Mouse (Mus musculus): ENCODE data around the gene Mtnr1b.
"Not testable (repeated sequence)": the region's sequence is repeated elsewhere in the genome, so short reads cannot be mapped to it uniquely, and the experiment has no call there.

Mtnr1b gene

DNA sequence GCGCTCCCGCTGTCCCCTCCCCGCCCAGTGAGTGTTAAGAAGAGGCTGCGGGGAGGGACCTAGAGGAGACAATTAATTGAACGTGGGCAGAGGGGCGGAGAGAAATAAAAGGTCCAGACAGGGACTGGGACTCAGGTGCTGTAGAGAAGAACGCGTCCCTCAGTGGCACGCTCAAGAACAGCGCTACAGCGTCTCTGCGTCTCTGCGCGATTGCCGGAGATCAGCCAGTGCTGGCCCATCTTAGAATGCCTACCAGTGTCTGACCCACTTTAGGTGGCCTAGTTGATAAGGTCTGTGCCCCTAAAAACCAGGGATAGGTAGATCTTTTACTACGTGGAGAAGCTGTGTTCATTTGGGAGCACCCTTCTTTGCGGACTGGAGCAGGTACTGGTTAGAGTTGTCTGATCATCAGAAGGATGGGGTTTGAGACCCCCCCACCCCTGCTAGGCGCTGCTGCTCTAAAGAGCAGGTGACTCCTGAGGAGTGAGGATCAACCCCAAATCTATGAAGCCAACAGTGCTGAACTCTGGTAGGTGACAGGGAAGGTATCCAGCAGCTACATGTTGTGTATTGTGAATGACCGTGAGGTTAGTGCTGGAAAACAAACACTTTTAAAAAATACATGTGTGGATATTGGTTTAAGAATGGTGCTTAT lies at the start of gene Mtnr1b:
TSS of gene Mtnr1b (minus strand) at position 51 of the 655 bp plus-strand sequence.
- no peak for DNase-seq (ENCODE audit: low spot score in 2 of 2)

DNA sequence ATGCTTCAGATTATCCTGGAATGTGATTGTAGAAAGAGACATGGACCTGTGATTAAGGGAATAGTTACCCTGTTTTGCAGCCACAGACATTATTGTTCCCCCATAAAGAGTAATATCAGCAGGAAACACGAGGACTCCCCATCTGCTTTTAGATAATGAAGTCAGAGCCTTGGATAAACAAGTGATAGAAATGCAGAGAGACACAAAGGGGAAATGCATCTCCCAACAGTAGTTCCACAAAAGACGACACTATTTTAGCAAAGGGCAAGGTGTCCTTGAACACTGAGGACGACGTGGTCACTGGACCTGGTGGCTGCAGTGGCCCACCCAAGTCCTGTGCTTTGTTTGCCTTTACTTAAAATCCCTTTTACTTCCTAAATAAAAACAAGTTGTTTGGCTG lies 45.9 kb upstream of the Mtnr1b start:
- no peak for DNase-seq (ENCODE audit: low spot score in 2 of 2)

DNA sequence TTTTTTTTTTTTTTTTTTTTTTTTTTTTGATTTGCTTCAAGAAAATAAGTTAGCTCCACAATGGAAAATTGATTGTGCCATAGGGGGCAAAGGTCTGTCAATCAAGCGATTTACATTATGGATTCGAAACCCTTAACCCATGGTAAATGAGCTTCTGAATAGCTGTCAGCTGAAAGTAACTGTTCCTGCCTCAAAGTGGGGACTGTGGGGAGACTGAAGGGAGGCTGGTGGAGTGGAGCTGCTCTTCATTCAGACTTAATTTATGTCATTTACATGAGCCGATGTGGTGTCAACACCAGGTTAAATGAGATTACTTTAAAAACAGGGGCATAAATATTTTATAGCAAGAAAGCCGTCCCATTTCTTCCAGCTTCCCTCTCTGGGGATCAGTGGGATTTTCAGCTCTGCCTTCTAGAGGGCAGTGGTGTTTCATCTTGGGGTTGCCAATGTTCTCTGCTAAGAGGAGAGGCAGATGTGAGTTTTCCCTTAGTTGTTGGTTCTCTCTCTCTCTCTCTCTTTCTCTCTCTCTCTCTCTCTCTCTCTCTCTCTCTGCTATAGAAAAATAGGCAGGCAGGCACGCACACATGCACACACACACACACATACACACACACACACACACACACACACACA lies 45.1 kb upstream of the Mtnr1b start:
- no peak for DNase-seq (ENCODE audit: low spot score in 2 of 2)

DNA sequence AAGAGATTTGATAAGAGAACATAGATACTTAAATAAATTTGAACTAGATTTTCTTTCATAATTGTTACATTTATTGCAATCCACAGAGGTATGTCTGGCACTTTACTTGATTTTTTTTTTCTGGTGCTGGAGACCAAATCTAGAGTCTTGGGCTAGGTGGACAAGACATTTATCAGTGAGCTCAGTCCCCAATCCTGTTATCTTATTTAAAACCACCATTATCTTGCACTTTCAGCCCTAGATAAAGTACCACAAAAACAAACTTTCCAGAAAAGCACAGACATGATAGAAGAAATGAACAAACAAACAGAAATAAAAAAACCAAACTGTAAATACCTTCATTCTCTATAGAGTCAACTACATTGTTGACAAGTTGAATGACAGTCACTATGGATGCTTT lies 42.2 kb upstream of the Mtnr1b start:
- DNase-seq (ENCODE audit: low spot score in 2 of 2): no peak

DNA sequence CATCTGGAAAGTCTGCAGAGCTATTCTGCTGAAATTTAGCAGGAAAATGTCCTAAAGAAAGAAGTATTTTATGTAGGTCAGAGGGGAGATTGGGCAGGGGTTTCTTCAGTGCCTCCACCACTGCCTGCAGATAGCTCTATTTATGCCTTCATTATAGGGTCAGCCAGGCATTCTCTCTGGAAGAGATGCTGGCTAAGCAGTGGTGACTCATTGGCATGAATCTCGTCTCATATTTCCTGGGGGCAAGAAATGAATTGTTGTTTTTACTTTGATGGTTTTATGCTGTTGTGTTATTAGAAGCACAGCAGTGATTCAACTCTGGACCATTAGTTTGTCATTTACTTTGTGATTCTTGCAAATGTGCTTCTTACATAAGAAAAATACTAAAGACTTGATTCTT lies 38.4 kb upstream of the Mtnr1b start:
- no peak for DNase-seq (ENCODE audit: low spot score in 2 of 2)

DNA sequence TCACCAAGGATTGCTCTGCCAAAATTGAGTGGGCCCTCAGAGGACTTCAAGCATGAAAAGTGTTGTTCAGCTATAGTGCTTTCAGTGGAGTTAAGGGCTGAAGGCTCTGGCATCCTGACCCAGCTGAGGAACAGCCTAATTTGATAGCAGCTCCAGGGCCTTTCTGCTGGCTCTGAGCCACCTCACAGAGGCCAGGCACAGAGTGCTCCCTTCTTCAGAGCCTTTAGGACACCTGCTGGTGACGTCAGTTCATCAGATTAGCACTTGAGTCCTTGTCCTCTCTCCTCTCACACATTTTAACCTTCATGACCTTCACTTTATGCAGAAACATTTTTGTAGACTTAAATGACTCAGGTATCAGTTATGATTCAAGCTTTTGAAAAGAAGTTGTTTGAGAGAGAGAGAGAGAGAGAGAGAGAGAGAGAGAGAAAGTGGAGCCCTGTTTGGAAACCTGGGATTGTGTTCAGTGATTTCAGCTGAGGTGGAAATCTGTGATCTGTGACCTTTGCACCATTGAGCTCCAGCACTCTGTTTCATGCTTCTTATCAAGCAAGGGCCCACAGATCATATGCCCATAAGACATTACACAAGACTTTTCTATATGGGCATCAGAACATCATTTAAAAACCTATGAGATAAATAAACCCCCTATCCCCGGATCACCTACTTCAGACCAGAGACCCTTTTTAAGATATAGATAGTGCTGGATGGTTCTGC lies 35.2 kb upstream of the Mtnr1b start:
- DNase-seq (ENCODE audit: low spot score in 2 of 2): no peak

DNA sequence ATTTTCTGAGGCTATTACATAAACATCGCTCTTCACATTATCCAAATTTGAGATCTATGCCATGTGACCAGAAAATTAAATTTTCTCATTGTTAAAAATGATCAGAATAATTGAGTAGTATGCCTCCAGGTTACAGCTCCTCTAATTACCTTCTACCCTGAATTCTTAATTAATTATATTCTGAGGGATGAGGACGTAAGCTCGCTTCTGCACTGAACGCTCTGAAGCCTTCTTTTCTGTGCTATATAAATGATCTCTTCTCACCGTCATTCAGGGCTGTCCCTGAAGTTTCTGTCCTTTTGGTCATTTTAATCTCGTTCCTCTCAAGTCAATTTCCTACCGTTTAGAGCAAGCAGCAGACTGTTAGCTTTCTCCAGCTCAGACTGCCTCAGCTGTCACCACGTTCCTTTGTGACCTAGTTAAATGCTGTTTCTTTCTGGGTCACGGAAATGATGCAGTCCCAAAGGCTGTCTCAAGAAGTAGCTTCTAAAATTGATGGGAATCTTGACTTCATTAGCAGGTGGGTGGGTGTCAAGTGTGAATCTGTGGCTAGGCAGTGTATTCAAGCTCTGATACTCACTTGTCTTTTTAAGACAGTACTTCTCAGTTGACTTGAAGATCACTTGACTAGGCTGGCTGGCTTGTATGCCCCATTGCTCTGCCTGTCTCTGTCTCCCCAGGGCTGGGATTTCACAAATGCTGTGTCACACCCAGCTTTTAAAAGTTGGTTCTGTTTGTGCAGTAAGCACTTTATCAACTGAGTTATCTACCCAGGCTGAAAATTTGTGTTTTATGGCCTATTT lies 29.8 kb upstream of the Mtnr1b start:
- no peak for DNase-seq (ENCODE audit: low spot score in 2 of 2)

DNA sequence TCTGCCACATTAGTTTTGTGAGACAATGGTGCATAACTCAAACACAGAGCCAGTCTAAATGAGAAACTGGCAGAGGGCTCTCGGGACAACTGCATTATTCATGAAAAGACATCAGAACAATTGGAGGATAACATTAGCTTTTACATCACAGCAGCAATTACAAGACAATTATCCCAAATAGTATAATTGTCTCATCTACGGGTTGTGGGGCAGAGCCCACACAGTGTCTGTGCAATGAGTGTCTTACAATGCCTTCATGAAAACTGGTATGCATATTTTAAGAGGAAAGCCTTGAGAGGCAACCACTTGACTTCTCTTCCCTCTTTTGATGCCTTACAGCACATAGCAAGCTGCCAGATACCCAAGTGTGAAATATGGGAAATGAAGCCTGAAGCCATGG lies 23.8 kb upstream of the Mtnr1b start:
- no peak for DNase-seq (ENCODE audit: low spot score in 2 of 2)

DNA sequence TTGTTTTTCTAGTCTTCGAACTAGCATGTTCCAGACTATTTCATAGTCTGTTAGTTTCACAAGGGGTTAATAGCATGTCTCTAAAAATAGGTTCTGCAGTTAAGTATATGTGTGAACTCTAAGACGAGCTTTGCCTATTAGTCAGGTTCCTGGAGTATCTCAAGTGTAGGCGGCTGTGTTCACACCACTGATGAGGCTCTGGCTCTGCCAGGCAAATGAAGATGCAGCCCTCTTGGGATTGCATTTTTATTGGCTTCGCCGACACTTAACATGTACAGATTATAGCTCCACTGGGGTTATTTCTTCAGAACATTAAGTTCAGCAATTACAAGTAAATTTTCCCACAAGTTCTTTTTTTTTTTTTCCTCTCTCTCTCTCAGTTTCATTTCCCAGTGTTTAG lies 12.4 kb upstream of the Mtnr1b start:
- no peak for DNase-seq (ENCODE audit: low spot score in 2 of 2)

DNA sequence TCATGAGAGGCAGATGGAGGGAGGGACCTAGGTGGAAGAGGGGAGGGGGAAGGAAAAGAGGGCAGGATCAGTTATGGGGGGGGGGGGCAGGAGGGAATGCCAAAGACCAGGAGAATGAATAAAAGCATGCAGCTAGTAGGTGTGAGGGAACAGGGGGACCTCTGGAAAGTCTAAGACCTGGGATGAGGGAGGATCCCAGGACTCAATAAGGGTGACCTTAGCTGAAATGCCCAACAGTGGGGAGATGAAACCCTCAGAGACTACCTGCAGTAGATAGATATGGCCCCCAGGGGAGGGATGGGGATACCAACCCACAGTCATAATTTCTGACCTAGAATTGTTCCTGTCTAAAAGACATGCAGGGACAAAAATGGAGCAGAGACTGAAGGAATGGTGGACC lies 6.4 kb upstream of the Mtnr1b start:
- no peak for DNase-seq (ENCODE audit: low spot score in 2 of 2)

DNA sequence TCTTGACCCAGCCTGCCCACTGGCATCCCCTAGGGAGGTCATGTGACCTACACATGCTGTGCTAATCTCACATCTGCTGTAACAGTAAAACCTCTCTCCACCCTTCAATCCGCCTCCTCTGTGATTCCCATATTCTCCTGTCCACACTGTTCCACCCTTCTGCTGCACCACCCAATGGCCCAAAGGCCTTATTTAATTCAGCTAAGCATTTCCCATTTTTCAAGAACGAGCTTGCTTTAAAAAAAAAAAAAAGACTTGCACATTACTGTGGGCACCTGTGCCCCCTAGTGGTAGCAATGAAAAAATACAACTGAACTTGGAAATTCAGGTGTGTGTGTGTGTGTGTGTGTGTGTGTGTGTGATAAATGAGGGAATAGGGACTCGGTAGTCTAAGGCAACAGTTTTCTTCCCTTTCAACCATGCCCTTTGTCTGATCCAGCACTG lies 5.8 kb upstream of the Mtnr1b start:
- DNase-seq (ENCODE audit: low spot score in 2 of 2): no peak

DNA sequence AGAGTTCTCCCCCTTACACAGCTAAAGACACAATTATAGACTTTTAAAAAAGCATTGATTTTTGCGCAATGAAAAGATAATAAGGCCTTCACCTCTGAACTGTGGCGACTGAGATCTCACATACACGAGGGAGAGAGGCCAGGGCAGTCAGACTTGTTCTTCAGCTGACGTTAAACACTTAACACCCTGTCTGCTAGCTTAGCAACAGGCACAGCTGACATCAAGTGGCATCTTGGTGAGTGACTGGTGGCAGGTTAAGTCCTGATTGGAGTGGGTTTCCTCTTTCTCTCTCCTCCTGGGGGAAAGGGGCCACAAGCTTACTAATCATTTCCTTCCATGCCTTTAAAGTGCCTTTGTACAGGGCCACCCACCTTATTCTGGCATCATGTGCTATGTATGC lies 4.3 kb downstream of the Mtnr1b start:
- DNase-seq (ENCODE audit: low spot score in 2 of 2): no peak

DNA sequence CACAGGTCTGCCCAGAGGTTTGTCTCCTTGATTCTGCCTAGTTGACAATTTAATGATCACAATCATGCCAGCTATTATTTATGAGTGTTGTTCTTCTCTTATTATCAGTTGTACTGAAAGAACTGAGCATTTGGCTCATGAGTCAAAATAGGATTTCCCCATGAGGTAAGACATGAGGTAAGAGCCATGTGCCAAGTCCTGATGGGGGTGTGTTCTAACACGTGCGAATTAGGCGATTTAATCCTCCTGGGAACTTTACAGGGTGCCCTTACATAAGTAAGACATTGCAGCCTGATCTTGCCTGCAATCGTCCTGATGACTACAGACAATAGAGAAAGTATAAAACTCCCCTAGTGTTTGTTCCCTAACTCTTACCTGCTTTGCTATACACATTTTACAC lies 4.9 kb downstream of the Mtnr1b start:
- no peak for DNase-seq (ENCODE audit: low spot score in 2 of 2)

DNA sequence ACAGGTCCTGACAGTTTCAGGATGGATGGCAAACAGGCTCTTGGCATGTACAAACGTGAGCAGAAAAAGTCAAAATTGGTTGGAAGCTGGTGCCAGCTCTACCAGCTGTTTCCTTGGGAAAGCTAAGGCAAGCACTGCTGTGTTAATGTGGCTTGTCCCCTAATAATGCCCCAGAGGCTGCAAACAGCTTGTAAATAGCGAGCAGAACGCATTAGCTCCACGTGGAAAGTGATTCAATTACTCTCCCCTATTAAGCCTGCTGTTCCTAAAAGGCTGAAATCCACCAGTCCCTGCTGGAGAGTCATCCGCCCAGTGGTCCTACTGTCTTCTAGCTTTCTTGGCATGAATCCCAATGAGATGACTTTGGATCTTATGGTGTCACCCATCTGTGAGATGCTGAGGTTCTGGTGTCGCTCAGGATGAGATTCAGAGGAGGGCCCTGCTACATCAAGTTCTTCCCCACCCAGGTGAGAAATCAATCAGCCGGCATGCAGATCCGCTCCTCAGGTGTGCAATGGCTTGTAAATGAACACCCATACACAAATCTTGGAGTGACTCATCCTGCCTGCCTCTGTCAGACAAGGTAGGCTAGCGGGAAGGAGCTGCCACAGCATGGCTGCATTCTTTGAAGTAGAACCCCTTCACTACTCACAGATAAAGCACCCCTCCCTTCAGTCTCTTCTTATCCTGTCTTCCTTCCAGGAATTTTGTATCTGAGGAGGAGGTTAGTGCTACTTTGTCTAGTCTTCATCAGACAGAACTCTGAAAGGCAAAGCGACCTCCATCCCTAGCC lies 7.9 kb downstream of the Mtnr1b start:
- no peak for DNase-seq (ENCODE audit: low spot score in 2 of 2)

DNA sequence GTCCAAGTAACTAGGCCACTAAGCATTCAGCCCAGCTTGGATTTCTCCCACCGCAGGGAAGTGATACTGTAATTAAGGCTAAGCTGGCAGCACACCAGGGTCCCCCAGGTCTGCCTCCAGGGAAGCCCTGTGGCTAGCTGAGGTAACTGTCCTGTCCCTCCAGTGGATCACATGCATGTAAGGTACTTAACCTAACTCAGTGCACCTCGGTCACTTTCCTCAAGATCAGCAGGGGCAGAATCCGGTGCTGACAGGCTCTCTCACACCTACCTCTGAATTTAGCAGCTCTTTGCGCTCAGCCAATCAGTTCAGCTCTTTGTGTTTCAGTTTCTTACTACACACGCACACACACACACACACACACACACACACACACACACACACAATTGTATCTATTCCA lies 13.0 kb downstream of the Mtnr1b start:
- no peak for DNase-seq (ENCODE audit: low spot score in 2 of 2)

DNA sequence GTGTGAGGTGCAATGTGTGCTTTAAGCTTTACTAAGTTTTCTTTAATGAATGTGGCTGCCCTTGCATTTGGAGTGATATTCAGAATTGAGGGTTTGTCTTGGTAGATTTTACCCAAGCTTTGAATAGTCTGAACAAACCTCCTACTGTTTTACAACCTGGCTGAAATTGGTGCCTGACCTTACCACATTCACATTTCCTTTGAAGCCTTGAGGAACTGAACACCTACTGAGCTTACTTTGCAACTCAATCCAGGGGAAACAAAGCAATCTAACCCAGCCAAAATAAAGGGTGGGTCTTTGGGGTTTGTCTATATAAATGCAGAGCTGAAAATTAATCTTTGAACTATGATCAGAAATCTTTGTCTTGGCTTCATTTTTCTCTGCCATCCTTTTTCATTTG lies 23.6 kb downstream of the Mtnr1b start:
- no peak for DNase-seq (ENCODE audit: low spot score in 2 of 2)

DNA sequence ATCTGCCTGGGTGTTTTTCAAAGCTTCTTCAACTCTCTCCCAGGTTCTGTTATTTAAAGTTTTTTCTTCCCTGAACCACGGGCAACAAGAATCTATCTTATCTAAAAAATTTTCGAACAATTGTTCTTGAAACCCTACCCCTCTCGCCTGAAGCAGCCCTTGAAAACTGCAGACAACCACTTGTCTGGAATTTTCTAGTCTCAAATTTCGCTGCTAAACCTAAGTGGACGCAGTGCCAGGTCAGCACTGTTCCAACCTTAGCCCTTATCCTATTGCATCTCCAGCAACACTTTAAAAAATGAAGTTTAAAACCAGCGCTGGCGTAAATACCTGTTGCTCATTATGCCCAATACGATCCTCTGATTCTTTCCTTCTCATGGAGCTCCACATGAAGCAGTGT lies 29.0 kb downstream of the Mtnr1b start:
- no peak for DNase-seq (ENCODE audit: low spot score in 2 of 2)

DNA sequence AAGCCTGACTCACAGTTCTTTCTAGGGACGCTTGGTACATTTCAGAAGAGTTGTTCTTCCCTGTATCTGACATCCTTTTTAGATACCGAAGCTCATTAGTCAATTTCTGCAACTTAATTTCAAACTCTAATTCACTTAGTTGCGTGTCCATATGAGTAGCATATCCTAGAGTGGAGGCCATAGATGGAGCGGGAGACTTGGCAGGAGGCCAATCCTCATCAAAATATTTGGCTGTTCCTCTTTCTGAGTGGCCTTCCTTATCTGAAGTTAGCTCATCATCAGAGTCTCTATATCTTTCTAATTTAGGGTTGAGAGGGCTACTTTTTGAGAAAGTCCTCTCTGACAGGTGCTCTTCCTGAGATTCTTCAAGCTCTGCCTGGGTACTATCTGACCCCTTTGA lies 29.4 kb downstream of the Mtnr1b start:
- DNase-seq (ENCODE audit: low spot score in 2 of 2): not testable (repeated sequence)

DNA sequence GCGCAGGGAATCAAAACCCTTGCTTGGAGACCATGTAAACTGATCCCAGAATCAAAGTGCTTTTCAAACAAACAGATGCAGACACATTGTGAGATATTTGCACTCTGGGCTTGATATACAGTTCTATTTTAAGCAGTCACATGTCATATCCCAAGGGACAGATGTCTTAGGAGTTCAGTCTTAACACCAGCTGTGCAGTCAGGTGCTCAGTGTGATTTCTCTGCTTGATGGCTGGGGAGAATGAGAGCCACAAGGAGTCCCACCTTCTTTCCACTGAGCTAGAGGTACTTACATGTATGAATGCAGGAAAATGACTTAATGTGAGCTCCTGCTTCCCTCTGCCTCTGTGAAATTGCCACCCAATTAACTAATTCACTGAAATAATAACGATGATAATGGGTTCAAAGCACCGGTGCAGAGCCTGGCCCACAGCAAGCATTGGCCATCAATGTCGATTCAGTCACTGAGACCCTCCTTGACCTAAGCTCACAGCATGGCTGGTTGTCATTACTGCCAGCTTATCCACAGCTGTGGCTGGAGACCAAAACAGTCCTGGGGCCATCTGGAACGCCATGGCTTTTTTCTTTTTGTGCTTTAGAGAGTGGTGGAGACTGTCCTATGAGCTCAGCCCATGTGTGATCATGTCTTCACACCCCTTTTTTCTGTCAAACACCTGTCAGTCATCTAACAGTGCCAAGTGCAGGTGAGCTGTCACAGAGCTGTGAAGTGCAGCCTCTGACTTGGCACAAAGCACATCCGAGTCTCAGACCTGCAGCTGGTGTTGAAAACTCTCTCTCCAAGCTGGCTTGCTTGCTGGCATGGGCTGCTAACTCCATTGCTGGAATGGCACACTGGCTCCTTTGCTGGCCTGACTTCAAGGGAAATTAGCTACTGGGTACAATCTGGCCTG lies 61.1 kb downstream of the Mtnr1b start:
- no peak for DNase-seq (ENCODE audit: low spot score in 2 of 2)

DNA sequence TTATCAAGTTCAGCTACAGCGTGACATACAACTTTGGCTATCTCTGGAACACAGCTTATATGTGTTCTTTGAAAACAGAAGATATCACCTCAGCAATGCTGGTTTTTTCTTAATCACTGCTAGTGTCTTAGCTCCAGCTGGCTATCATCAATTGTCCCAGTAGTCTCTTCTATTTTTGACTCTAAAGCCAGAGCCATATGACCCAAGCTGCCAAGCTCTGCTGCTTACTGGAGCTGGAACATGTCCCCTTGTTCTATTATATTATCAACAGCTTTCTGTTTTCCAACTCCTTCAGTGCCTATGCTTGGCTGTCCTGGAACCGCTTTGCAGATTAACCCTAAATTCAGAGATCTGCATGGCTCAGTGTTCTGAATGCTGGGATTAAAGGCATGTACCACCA lies 70.1 kb downstream of the Mtnr1b start:
- no peak for DNase-seq (ENCODE audit: low spot score in 2 of 2)

Data from urinary bladder, postnatal 36 days (tissue).